Mouse (Mus musculus): ENCODE measurements around the gene Tigar.

The Tigar gene

GRCm38 (mm10) chr6:127142154-127143123 is 33.1 kb upstream of the Tigar start:
- DNase-seq (ENCODE audit: low spot score) = peak; percentile 46

DNA sequence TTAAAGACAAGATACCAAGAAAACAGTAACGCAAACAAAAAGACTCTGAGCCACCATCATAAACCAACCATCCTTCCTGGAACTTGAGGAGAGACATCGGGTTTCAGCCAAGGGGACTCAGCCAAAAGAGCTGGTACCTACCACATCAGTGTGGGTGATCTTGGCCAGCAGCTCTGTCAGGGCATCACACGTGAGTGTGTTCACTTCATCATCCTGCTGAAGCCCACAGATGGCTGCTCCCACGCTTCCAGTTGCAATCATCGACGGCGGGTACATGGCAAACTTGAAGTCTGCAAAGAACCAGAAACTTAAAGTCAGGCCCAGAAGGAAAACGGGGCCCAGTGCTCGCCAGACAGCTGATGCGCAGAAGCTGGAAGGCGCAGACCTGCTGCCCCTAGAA is 29.6 kb upstream of the Tigar start:
- no peak for DNase-seq (ENCODE audit: low spot score)

DNA sequence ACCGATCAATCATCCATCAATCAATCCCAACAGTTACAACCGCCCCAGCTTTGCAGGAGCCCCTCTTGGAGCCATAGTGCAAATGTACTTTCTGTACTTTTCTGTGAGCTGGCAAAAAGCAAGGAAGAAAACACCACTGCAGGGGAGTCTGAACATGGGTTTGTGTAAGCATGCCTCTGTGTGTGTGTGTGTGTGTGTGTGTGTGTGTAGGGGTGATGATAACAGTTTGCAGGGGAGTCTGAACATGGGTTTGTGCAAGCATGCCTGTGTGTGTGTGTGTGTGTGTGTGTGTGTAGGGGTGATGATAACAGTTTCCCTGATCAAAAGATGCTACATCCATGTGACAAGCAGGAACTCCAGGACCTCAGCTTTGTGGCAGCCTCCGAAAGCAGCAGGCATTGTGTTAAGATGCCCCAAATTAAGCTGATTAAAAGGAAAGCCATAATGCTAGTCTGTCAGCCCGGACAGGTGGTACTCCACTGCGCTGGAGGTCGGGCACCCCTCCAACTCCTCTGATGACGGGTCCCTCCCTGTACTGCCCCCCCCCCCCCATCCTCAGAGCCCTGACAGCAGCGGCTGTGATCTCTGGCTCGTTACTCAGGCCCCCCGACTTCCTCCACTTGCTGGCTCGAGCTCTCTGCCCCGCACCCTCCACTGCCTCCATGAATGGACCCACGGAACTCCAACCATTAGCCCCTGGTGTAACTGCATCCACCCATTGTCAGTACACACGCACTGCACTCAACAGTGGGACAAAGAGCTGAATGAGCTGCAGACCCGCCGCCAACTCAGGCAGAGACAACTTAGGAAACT is 24.3 kb upstream of the Tigar start:
- no peak for DNase-seq (ENCODE audit: low spot score)

DNA sequence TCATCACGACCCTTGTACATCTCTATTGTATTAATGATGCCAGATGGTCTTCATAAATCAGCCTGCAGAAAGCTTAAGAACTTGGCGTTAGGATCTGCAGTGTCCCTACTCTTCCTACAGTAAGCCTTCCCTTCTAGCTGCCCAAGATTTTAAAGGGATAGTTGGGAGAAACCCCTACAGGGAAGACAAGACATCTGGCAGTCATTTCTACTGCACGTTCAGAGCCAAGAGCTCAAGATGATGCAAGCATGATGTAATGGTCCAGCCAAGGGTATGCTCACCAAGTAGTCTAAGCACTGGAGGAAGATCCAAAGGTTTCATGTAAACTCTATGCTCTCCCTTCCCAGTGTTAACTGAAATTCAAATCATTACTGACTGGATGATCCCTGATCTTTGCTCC is 23.4 kb upstream of the Tigar start:
- DNase-seq (ENCODE audit: low spot score) = no peak

DNA sequence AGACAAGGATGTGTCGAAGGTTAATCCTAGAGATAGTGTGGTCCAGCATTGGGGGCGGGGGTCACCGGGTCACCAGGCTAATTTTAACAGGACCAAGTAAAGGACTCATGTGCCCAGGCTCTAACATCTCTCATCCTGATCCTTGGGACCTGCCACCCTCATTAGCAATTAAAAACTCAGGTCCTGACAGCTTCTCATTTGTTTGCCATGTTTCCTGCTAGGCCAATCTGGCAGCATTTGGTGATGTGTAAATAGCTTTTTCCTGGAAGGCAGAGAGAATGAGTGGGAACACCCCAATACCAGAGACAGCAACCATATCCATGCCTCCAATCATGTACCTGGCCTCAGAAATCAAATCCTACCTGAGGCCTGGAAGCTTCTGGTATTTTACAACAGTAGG is 22.6 kb upstream of the Tigar start:
- no peak for DNase-seq (ENCODE audit: low spot score)

DNA sequence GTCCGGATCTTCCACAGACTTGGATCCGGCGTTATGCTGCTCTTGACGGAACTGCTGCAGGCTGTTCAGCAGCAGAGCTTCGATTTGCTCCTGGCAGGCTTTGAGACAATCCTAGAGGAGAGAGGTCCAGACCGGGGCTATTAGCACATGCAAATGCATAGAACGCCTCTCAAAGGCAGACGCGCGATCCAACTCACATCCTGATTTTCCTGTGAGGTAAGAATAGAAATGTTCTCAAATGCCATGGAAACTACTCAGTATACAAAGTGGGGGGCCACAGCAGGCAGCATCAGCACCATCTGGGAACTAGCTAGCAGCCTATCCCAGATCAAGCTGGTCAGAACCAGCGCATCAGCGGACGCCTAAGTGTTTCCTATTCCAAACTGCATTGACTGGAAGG is 21.0 kb upstream of the Tigar start:
- no peak for DNase-seq (ENCODE audit: low spot score)

- no peak for DNase-seq (ENCODE audit: low spot score)
Observed at GRCm38 (mm10) chr6:127129659-127130058, 20.3 kb upstream of the Tigar start.

DNA sequence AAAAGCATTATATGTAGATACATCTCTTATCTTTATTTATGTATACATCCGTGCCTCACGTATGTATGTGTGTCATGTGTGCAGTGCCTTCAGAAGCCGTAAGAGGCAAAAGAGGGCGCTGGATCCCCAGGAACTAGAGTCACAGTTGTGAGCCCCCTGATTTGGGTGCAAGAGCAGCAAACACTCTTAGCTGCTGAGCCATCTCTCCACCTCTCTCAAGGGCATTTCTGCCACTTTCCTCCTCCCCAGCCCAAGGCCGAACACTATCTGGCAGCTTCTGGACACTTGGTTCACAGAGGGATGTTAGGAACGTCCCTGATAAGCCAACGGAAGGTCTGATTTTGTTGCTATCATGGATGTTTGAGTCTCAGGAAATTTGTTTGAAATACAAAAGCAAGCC is 14.1 kb upstream of the Tigar start:
- no peak for DNase-seq (ENCODE audit: low spot score)

GRCm38 (mm10) chr6:127122996-127123395 is 13.6 kb upstream of the Tigar start:
- DNase-seq (ENCODE audit: low spot score) = no peak

- DNase-seq (ENCODE audit: low spot score) = no peak
Observed at GRCm38 (mm10) chr6:127122221-127122806, 13.0 kb upstream of the Tigar start.

GRCm38 (mm10) chr6:127114753-127115456 is 5.5 kb upstream of the Tigar start:
- no peak for DNase-seq (ENCODE audit: low spot score)

GRCm38 (mm10) chr6:127108368-127109060 is 843 bp downstream of the Tigar start:
- no peak for DNase-seq (ENCODE audit: low spot score)

DNA sequence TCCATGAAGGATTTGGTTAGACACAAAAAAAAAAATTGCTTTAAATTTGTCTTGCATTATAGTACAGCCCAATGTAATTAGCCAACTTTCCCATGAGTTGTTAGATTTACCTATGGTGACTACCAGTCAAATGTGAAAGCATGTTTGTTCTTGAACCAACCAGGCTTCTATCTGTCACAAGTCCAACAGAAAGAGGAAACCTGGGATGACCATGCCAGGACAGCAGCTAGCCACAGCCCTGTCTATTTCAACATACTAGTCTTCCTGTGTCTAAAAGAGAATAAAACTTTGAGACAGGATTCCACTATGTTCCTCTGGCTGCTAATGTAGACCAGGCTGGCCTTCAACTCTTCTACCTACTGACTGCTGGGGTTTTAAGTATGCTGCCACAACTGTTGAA is 1.9 kb downstream of the Tigar start:
- no peak for DNase-seq (ENCODE audit: low spot score)

GRCm38 (mm10) chr6:127106726-127107125 is 2.6 kb downstream of the Tigar start:
- DNase-seq (ENCODE audit: low spot score) = no peak

DNA sequence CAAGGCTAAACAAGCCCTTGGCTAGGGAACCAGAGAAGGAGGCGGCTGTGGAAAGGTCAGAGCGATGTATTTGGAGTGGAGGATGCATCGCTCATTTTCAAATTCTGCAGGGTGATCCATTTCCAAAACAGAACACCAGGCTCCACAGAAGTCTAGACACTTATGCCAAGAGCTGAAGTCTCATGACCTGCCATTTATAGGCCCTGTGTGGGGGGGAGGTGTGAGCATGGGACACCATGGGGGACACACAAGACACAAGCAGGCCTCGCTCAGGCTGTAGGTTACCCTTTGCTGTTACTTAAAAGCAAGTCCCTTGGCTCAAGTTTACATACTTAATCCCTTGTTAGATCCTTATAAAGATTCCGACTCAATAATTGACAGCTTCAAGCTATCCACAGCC is 3.2 kb downstream of the Tigar start:
- no peak for DNase-seq (ENCODE audit: low spot score)

GRCm38 (mm10) chr6:127105107-127105506 is 4.2 kb downstream of the Tigar start:
- no peak for DNase-seq (ENCODE audit: low spot score)

- DNase-seq (ENCODE audit: low spot score) = no peak
Observed at GRCm38 (mm10) chr6:127104396-127105029, 4.8 kb downstream of the Tigar start.

- no peak for DNase-seq (ENCODE audit: low spot score)
Observed at GRCm38 (mm10) chr6:127103506-127104275, 5.7 kb downstream of the Tigar start.

GRCm38 (mm10) chr6:127094565-127094964 is 14.8 kb downstream of the Tigar start:
- no peak for DNase-seq (ENCODE audit: low spot score)

DNA sequence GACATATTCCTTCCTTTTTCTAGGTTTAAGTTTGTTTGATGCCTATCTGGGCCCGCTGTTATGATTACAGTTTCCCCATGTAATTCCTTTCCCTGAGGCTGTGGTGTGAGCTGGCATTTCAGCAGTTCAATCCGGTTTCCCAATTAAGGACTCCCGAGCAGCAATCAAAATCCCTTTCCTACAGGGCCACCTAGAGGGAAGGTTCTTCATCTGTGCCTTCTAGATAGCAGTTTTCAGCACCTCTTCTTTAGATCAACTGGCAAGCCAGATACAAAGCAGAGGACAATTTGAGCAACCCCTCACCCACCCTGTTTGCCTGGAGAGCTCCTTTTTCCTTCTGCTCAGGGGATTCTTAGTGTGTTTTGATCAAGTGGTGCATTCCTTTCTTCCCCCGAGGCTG is 22.6 kb downstream of the Tigar start:
- no peak for DNase-seq (ENCODE audit: low spot score)
